Mouse (Mus musculus) liver, embryonic 18 days (tissue): Measurements from ENCODE around the gene Emp1. TPM values are rescaled to one million over a fixed set of nuclear protein-coding genes. Genes with fewer than 3 reads are reported as not detected.

Experiments
- polyA plus RNA-seq: library from polyadenylated mRNA; depleted of rRNA; stranded (reverse); fragments of >200 nt; gene quantifications from 2 replicates; pipeline ENCODE4 v1.2.3, GENCODE M21; 2012; rRNA removed

Gene Emp1
- 3.6 and 4.9 TPM in 2 replicates for polyA plus RNA-seq

GRCm38 (mm10) chr6:135362459-135363159 lies at the start of gene Emp1:
TSS of gene Emp1 (plus strand) at chr6:135362545.

Other genes with a start within 250 kb of the Emp1 start
- 0.13 and 0.28 TPM in 2 replicates for gene Gprc5d, start 244.3 kb upstream of the Emp1 start, polyA plus RNA-seq
- 12.3 and 13.2 TPM in 2 replicates for gene Fam234b, start 164.6 kb upstream of the Emp1 start, polyA plus RNA-seq
- gene Hebp1, start 164.5 kb upstream of the Emp1 start, polyA plus RNA-seq, result 151 and 159 TPM in 2 replicates
- gene Gsg1, start 108.2 kb upstream of the Emp1 start, polyA plus RNA-seq, result 0.12 and 0.19 TPM in 2 replicates
- 0.02 TPM in 1 of 2 replicates, not detected in the other for gene Pbp2, start 52.1 kb upstream of the Emp1 start, polyA plus RNA-seq